Mouse (Mus musculus): ENCODE data around the gene Sumf1.

GRCm38 (mm10) chr6:108227461-108227860 is 42.1 kb upstream of the Sumf1 start:
- TF ChIP-seq CTCF (IDR thresholded peaks at IDR 0.05; ENCODE audit: borderline replicate concordance, insufficient read depth, low read length) (no peak), POLR2A (IDR thresholded peaks at IDR 0.05; ENCODE audit: low read depth, low read length) (no peak)

Measured in embryonic fibroblast, embryonic 13.5 days (primary cell).